Mouse (Mus musculus): Measurements from ENCODE around the gene Gpr162.
"Not testable (repeated sequence)": the region's sequence is repeated elsewhere in the genome, so short reads cannot be mapped to it uniquely, and the experiment has no call there.

Gene Gpr162

DNA sequence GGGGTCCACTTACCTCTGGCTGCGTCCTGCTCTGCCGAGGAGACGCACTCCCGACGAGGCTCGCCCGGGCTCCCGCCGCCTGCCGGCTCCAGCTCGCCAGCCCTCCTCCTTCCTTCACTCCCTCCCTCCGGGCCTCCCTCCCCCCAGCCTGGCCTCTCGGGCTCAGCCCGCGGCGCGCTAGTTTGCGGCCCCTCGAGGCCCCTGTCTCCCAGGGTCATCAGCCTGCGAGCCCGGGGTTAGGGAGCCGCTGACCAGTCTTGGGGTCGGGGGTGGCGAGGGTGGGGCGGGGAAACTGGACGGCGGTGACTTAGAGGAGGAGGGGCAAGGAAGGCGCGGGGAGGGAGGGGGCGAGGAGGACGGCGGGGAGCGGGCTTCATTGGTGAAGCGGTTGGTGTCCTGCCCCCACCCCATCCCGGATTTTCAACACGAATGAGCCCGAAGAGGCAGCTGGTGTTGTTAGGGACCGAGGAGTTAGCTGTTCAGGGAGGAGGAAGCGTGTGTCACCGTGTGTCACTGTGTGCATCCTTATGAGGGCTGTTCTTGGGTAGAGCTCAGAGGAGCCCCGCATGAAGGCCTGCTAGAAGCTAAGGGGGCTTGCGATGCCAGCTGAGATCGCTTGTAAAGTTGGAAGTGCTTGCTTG is at the start of gene Gpr162:
Gene Gpr162 (minus strand): TSS at position 326 of the 641 bp plus-strand sequence.
- DNase-seq (ENCODE audit: low spot score) = no peak

DNA sequence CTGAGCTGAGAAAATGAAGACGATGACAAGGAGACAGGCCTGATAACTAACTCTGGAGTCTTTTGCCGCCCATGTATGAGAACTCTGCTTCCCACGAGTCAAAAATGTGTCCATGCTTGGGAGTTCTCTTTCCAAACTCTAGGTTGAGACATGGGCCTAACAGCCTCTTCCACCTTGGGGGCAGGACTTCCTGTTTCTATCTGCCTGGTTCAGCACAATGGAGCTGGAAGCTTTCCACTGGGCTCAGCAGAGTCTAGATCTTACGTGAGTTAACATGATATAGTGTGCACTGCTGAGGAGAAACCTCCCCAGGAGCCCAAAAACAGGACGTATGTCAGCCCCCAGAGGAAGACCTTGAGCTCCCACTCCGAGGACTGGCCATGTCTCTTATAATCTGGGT is 49.4 kb upstream of the Gpr162 start:
- DNase-seq (ENCODE audit: low spot score) = no peak

GRCm38 (mm10) chr6:124911533-124912218 is 47.9 kb upstream of the Gpr162 start, which contains the start of gene Lag3:
Gene Lag3 (minus strand): TSS chr6:124911705.
- no peak for DNase-seq (ENCODE audit: low spot score)

DNA sequence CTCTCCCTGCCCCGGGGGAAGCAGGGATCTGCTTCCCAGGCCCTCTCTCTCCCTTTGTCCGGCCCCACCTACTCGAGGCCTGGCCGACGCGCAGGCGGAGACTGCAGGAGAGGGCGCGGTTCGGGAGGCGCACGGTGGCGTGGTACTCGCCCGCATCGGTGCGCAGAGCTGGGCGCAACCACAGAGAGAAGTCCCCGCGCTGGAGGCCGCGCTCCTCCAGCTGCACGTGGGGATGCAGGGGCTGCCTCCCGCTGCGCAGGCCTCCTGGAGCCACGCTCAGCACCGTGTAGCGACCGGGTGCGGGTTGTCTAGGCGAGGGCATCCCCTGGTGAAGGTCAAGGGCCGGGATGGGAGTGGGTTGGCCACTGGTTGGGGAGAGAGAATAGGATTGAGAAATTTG is 46.2 kb upstream of the Gpr162 start:
- DNase-seq (ENCODE audit: low spot score) = no peak

- no peak for DNase-seq (ENCODE audit: low spot score)
Measured at GRCm38 (mm10) chr6:124907767-124908166, 44.0 kb upstream of the Gpr162 start.

- no peak for DNase-seq (ENCODE audit: low spot score)
Measured at GRCm38 (mm10) chr6:124904991-124905860, 41.4 kb upstream of the Gpr162 start.

GRCm38 (mm10) chr6:124904161-124904981 is 40.6 kb upstream of the Gpr162 start:
- DNase-seq (ENCODE audit: low spot score) = peak; percentile 95

GRCm38 (mm10) chr6:124903580-124904151 is 39.9 kb upstream of the Gpr162 start:
- DNase-seq (ENCODE audit: low spot score) = peak; percentile 98

DNA sequence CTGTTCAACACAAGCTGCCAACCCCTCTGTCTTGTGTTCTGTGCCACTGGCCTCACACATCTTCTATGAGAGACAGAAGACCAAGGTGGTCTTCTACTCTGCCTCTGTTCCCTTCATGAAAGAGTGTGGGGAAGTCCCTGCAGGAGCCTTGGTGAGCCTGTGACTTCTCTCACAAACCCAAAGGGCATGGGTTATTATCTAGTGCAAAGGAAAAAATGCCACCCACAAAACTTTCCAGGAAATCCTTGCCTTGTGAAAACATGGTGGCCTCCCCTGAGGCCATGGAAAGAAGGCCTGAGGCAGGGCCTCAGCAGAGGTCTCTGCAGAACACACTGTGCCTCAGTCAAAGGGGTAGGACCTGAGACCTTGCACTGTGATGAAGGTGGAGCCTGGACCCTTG is 38.1 kb upstream of the Gpr162 start:
- peak; percentile 49 for DNase-seq (ENCODE audit: low spot score)

GRCm38 (mm10) chr6:124900801-124901480 is 37.2 kb upstream of the Gpr162 start:
- no peak for DNase-seq (ENCODE audit: low spot score)

- DNase-seq (ENCODE audit: low spot score) = no peak
Measured at GRCm38 (mm10) chr6:124900056-124900800, 36.4 kb upstream of the Gpr162 start.

- no peak for DNase-seq (ENCODE audit: low spot score)
Measured at GRCm38 (mm10) chr6:124898359-124898758, 34.6 kb upstream of the Gpr162 start.

GRCm38 (mm10) chr6:124894113-124894512 is 30.3 kb upstream of the Gpr162 start:
- not testable (repeated sequence) for DNase-seq (ENCODE audit: low spot score)

DNA sequence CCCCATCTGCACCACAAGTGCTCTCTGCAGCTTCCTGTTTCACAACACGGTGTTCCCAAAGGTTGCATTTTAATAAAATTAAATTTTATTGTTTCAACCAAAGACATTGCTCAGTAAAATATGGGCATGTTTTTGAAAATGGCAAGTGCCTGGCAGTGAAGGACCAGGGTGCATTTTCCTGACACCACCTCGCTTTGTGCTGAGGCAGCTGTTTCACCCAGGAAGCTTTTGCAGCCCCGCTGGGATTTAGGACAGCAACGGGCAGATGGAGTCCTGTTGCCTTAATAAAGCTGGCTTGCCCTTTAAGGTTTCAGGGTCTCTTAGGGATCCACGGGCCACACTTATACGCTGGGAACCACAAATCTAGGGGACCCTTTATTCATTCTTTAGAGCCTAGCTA is 27.2 kb upstream of the Gpr162 start:
- no peak for DNase-seq (ENCODE audit: low spot score)

DNA sequence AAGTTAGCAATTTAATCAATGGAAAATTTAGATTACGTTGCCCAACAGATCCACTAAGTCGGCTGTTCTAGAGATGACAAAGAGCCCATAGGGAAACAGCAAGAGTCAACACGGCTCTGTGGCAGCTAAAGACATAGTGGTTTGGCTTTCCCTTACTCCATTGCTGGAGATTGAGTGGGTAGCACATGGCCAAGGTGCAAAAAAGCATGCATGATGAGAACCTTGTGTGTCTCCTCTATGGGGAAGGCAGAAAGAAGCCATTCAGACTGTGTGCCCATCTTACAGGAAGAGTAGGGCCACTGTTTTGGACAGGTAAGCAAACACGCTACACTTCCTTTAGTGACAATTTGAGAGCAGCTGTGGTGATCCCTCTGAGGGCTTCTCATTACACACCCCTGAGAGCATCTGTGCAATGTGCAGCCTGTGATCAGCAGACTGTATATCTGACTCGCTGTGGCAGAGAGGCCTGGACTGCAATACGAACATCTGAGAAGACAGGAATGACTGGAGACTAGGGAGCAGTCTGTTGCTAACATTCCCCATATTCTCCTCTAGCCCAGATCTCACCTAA is 24.9 kb upstream of the Gpr162 start:
- no peak for DNase-seq (ENCODE audit: low spot score)

GRCm38 (mm10) chr6:124887986-124888385 is 24.2 kb upstream of the Gpr162 start, which contains the start of gene Cd4:
Gene Cd4 (minus strand): TSS chr6:124888221.
- DNase-seq (ENCODE audit: low spot score) = no peak

- no peak for DNase-seq (ENCODE audit: low spot score)
Measured at GRCm38 (mm10) chr6:124885956-124886381, 22.2 kb upstream of the Gpr162 start.

DNA sequence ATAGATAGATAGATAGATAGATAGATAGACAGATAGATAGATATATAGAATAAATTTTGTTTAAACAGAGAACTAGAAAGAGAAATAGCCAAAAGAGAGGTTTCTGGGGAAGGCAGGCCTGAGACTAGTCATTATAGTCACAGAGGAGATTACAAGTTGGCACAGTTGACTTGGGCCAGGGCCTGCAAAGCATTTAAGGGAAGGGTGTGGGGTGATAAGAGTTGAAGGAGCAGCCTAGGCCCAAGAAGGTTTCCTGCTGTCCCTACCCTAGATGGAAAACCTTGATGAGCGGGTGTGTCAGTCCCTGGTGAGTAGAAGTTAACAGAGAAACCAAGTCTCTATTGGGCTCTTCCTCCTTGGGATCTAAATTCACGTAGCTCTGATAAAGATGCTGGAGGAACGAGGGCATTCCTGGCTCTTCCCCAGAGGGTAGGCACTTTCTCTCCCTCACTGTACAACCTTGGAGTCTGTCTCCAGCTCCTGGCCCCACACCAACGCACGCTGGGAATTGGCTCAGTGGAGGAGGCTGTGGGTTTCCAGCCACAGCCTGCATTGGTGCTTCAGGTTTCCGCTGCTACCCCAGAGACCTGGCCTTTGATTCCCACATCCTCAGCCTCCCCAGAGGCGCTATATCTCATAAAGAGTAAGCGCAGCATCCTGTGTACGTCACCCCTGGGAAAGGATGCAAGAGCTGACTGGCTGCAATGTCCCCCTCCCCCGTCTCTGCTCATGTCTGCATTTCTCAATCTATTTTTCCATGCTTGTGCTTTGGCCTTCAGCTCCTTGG is 21.1 kb upstream of the Gpr162 start:
- DNase-seq (ENCODE audit: low spot score) = no peak

DNA sequence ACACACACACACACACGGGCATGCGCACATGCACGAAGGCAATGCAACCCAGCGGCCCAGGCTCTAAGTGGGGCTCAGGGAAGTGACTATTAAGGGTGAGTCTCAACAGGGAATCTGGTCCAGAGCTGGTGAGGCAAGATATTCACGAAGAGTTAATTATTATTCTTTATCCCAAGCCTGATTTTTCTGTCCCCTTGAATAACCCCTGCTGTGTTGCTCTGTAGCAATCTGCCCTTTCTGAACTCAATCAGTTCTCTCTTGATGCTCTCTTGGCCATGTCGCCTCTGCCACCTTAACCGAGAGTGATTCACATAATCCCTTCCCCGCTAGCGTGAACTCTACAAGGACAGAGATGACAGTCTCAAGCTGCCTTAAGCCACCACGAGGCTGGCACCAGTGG is 19.6 kb upstream of the Gpr162 start:
- no peak for DNase-seq (ENCODE audit: low spot score)
